Mouse (Mus musculus): Measurements from ENCODE around the gene Gorasp1.
A peak's percentile ranks its signal among the peaks of the same experiment; 100 is the strongest.

Gorasp1 gene

GRCm38 (mm10) chr9:119972582-119972981, 35.2 kb upstream of the Gorasp1 start:
- no peak for DNase-seq (ENCODE audit: low read depth, low spot score)

DNA sequence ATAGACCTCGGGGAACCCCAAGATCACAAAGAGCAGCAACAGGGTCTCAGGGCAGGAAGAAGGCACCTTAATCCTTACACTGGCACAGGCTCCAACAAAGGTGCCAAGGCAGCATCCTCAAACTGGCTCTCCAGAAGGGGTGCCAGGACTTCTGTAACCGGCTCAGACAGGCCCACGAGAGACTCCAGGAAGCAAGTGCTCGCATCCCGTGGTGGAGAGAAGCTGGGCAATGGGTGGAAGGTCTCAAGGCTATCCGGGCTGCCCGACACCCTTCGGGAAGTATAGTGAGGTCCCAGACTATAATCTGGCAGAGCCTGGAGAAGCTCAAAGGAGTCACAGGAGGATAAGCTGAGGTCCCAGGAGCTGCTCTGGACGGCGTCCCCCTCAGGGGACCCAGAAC, 34.8 kb upstream of the Gorasp1 start:
- no peak for DNase-seq (ENCODE audit: low read depth, low spot score)

DNA sequence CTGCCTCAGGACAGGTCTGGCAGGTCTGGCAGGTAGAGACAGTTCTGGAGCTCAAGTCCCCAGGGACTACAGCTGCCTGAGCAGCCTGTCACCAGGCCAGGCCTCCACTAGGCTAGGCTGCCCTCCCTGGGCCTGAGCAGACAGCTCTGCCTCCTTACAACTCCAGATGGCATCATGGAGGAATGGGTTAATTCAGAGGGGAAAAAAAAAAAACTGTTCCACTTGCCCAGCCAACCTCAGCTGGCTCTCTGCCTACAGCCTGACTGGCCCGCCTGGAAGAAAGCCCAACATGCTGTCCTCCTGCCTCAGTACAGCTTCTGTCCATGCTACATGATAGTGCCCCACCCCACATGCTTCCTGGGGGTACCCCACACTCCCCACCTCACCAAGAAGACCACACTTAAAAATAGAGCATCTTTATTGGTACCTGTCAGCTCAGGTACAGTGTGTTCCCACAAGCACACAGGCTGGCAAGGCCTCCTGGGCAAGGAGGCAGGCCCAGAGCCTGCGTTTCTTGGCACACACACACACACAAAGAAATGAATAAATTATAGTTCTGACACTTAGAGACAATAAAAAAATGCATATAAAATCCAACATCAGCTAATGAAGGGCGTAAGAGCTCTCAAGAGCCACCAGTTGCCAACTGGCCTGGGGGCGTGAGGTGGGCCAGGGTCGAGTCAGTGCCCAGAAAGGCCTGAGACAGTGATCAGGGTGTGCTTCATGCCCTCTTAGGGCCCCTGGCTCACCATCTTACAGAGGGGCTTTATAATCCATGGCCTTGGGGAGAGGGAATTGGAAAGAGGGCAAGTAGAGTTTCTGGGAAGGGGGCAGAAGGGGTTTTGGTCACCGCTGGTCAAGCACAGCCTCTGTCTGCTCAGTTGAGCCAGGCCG, 33.6 kb upstream of the Gorasp1 start:
- DNase-seq (ENCODE audit: low read depth, low spot score) = no peak

DNA sequence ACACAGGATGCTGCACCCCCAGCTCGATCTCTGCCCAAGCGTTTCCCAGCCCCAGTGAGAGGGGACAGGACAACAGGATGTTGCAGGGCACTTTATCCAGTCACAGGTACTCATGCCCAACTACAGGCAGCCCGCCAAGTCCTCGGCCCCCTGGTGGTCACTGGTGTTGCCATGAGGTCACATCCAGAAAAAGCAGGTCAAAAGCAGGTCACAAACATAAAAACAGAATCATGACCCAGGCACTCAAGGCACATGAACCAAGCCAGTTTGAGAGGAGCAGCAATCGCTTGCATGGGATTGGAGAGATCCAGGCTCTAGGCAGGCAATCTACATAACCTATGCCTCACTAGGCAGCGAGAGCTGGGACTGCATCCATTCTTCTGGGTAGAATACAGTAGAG, 32.9 kb upstream of the Gorasp1 start:
- DNase-seq (ENCODE audit: low read depth, low spot score) = no peak

- DNase-seq (ENCODE audit: low read depth, low spot score) = no peak
Measured at GRCm38 (mm10) chr9:119969811-119970210, 32.4 kb upstream of the Gorasp1 start.

GRCm38 (mm10) chr9:119966221-119966910, 29.0 kb upstream of the Gorasp1 start:
- no peak for DNase-seq (ENCODE audit: low read depth, low spot score)

DNA sequence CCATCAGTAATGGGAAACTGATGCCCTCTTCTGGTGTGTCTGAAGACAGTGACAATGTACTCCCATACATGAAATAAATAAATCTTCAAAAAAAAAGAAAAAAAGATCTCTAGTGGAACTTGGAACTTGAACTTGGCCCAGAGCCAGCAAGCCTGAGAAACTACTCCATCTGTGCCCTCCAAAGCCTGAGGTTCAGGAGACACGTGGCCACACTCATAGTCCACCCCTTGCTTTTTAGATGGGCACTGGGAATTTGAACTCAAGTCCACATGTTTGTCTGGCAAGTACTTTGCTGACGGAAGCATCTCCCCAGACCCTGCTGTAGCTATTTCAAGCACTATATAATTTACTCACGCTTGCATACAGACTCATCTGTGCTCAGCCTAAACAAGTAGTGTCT, 27.8 kb upstream of the Gorasp1 start:
- no peak for DNase-seq (ENCODE audit: low read depth, low spot score)

GRCm38 (mm10) chr9:119964206-119964605, 26.8 kb upstream of the Gorasp1 start:
- DNase-seq (ENCODE audit: low read depth, low spot score) = no peak

GRCm38 (mm10) chr9:119962987-119963667, 25.8 kb upstream of the Gorasp1 start:
- peak; percentile 68 for DNase-seq (ENCODE audit: low read depth, low spot score)

GRCm38 (mm10) chr9:119962216-119962615, 24.9 kb upstream of the Gorasp1 start:
- DNase-seq (ENCODE audit: low read depth, low spot score) = no peak

DNA sequence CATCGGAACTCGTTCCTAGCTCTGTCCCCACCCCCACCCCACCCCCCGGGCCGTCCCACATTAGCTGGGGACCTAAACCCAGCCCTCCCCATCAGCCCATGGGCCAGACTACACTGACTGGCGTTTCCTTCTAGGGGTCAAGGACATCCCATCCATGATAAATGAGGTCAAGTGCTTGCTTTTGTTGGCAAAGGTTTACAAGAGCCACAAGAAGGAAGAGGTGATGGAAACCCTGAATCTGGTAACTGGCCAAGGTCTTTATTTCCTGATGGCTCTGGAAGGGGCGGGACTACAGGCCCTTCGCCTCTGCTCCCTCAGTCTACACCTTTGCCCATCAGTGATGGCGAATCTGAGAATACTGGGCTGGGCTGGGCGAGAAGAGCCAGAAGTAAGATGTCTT, 21.5 kb upstream of the Gorasp1 start:
- no peak for DNase-seq (ENCODE audit: low read depth, low spot score)

GRCm38 (mm10) chr9:119951388-119951787, 14.0 kb upstream of the Gorasp1 start:
- DNase-seq (ENCODE audit: low read depth, low spot score) = no peak

DNA sequence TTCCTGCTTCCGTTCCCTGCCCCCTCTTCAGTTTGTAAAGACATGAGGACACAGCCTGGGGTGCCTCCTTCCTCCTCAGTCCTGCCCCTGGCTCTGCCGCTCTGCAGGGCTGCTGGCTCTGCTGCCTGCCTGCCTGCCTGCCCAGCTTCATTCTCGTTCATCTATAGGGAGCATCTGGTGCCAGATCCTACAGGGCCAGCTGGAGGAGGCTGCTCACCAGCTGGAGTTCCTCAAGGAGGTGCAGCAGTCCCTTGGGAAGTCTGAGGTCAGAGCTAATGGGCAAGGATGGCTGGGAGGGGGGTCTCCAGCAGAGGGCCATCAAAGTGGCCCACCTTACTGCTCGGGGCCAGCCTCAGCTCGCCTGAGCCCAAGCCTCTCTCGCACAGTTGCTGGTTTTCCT, 13.1 kb upstream of the Gorasp1 start:
- DNase-seq (ENCODE audit: low read depth, low spot score) = no peak

DNA sequence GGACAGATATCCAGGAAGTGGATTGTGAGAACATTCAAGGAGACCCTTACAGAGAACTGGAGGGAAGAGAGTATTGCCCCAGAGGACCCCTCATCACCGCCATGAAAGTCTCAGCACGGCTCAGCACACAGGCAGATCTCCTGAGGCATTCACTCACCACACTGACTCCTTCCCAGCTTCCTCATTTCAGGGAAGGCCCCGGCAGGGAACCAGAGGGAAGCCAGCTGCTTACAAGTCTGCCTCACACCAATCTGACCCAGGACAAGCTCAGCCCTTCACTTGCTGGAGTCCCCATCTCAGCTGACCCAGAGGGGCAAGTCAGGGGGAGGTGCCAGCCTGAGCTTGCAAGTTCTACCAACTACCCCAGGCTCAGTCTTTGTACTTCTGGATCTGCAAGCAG, 11.4 kb upstream of the Gorasp1 start:
- DNase-seq (ENCODE audit: low read depth, low spot score) = no peak

- DNase-seq (ENCODE audit: low read depth, low spot score) = no peak
Measured at GRCm38 (mm10) chr9:119945173-119945900, 8.0 kb upstream of the Gorasp1 start.

DNA sequence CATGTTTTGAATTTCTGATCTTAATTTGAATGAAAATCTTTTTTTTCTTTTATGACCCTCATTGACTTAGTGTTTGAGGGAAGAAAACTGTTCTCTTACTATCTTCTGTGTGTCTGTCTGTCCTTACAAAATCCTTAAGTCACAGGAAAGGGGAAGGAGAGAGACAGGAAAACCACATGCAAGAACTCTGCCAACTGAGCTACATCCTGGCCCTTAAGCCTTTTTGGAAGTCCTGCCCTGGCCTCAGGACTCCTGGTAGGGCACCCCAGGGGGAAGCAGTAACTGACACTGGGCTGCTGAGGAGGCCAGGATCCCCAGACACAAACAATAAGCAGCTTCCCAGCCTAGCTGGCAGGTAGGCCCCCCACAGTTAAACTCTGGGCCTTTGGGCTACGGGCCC, 6.0 kb upstream of the Gorasp1 start:
- no peak for DNase-seq (ENCODE audit: low read depth, low spot score)

GRCm38 (mm10) chr9:119941861-119942260, 4.5 kb upstream of the Gorasp1 start:
- no peak for DNase-seq (ENCODE audit: low read depth, low spot score)

GRCm38 (mm10) chr9:119941407-119941806, 4.0 kb upstream of the Gorasp1 start:
- no peak for DNase-seq (ENCODE audit: low read depth, low spot score)

GRCm38 (mm10) chr9:119939646-119940045, 2.3 kb upstream of the Gorasp1 start:
- peak; percentile 60 for DNase-seq (ENCODE audit: low read depth, low spot score)

GRCm38 (mm10) chr9:119938496-119938895, 1.1 kb upstream of the Gorasp1 start:
- no peak for DNase-seq (ENCODE audit: low read depth, low spot score)

DNA sequence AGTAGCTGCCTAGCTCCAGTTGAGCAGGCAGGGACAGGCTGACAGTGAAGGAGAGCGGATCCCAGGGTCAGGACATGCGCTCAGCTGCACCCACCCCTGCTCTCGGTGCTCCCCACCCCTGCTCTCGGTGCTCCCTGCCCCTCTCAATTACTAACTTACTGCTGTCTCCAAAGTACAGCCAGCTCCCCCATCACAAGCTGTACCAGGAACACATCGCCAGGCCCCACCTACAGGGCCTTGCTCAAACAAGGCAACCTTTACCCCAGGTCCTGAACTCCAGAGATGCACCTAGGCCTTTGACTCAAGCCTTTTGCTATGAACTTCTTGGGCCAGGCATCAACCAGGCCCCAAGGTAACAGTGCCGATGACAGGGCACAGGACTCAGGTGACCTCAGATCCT, 3.7 kb downstream of the Gorasp1 start:
- DNase-seq (ENCODE audit: low read depth, low spot score) = no peak

DNA sequence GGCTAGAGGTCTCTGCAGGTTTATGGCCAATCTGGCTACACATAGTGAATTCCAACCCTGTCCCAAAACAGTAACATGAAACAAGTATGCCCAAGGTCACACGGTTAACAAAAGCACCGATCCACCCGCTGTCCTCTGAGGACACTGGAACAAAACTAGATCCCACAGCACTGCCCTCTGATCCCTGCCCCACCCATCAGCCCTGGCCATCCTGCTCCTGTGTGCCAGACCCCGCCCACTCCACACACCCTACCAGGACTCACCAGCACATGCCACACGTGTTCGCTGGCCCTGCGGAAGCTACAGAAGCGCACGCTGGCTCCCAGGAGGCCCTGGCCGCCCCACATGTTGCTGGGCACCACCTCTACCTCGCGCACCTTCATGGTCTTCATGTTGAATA, 5.0 kb downstream of the Gorasp1 start:
- DNase-seq (ENCODE audit: low read depth, low spot score) = no peak

All from forelimb bud, embryonic 11.5 days (tissue).